Mouse (Mus musculus): Measurements from ENCODE around the gene Ubtfl1. TPM values are rescaled to one million over a fixed set of nuclear protein-coding genes. Genes with fewer than 3 reads are reported as not detected.

Gene Ubtfl1
- polyA plus RNA-seq (2017; shearing (Covaris generic)): 0.11 TPM

DNA sequence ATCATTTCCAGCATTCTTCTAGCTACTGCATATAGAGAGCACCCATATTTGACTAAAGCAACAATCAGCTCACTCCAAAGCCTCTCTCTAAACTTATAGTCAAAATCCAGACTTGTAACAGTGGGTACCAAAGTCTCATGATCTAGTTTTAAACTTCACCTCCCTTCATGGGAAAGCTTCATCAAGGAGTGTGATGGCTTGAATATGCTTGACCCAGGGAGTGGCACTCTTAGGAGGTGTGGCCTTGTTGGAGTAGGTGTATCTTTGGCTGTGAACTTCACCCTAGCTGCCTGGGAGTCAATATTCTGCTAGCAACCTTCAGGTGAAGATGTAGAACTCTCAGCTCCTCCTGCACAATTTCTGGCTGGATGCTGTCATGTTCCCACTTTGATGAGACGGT is at the start of gene Ubtfl1:
Gene Ubtfl1, plus strand, starts transcription at position 301 of the 400 bp plus-strand sequence.

DNA sequence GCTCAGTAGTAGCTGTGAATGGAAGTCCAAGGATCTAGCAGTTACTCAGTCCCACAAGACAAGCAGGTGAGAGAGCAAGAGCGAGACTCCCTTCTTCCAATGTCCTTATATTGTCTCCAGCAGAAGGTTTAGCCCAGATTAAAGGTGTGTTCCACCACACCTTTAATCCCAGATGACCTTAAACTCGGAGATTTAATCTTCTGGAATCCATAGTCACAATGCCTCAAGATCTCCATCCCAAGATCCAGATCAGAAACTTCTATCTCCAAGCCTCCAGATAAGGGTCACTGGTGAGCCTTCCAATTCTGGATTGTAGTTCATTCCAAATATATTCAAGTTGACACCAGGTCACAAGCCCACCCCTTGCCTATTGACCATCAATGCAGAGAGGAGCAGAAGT is 1.3 kb upstream of the Ubtfl1 start, which contains the start of gene Naalad2:
Gene Naalad2, minus strand, starts transcription at position 101 of the 400 bp plus-strand sequence.

DNA sequence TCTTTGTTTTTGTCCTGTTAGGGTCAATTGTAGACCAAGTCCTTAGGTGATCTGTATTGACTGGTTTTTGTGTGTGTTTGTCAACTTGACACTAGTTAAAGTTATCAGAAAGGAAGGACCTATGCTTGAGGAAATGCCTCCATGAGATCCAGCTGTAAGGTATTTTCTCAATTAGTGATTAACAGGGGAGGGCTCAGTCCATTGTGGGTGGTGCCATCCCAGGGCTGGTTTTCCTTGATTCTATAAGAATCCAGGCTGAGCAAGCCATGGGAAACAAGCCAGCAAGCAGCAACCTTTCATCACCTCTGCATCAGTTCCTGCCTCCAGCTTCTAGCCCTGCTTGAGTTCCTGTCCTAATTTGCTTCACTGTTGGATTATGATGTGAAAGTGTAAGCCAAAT is 26.1 kb downstream of the Ubtfl1 start, which contains the start of gene Mbd3l2:
Gene Mbd3l2, plus strand, starts transcription at position 301 of the 400 bp plus-strand sequence.

Other genes with a start within 250 kb of the Ubtfl1 start
- 134 TPM for gene Chordc1, start 112.3 kb upstream of the Ubtfl1 start, polyA plus RNA-seq (2017; shearing (Covaris generic))
- 0.20 TPM for gene Naalad2, start 1.4 kb upstream of the Ubtfl1 start, polyA plus RNA-seq (2017; shearing (Covaris generic))
- not detected for gene Mbd3l2, start 26.2 kb downstream of the Ubtfl1 start, polyA plus RNA-seq (2017; shearing (Covaris generic))
- 3.7 TPM for gene Zfp558, start 73.8 kb downstream of the Ubtfl1 start, polyA plus RNA-seq (2017; shearing (Covaris generic))
- gene Mbd3l1, start 73.9 kb downstream of the Ubtfl1 start, polyA plus RNA-seq (2017; shearing (Covaris generic)): not detected

Measured in CD4-positive, CD25-positive, alpha-beta regulatory T cell, adult 9 weeks (primary cell).